Mouse (Mus musculus) cerebellum, postnatal 36 days (tissue): ENCODE data around the gene Vstm2a.

Experiments
- DNase-seq, 2 experiments: peaks; one replicate each; pipeline ENCODE4 v3.0.0; 2021 to 2022; ENCODE audit warnings: mixed read lengths in 2 of 2

The Vstm2a gene

DNA sequence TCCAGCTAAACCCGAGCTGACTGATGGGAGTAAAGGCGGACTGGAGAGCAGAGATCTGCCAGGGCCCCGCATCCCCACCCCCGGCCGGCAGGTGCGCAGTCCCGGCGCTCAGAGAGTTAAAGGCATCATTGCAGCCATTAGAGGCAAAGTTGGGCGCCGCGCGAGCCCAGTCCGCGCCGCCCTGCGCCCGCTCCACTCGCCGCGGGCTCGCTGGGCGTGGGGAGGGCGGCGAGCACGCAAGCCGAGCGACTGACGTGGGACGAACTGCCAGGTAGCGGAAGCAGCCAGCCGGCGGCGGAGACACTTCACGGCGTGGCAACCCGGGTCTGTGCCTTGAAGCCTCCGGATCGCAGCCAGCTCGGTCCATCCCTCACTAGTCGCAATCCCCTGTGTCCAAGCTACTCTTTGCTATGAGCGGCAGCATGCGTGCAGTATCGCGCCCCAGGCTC is at the start of gene Vstm2a:
Gene Vstm2a (plus strand): TSS at position 252 of the 449 bp plus-strand sequence.
- DNase-seq = peak; percentile 66 to 69

DNA sequence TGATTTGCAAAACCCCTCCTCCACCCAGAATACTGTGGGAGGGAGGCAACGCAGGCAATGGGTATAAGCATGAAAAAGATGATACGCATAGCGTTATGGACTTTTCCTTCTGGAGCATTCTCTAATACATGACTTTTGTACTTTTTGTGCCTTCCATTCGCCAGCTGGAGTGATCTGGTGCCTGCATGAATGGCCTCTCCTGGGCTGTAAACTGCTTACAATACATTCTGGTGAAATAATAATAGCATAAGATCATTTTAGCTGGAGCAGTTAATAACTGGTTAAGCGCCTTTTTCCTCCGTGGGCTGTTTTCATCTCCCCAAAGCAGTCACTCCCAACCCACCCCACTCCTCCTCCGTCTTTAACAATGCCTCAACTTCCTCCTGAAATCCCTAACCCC is 513 bp upstream of the Vstm2a start:
- peak in 1 of 2 experiments; percentile 15 for DNase-seq

DNA sequence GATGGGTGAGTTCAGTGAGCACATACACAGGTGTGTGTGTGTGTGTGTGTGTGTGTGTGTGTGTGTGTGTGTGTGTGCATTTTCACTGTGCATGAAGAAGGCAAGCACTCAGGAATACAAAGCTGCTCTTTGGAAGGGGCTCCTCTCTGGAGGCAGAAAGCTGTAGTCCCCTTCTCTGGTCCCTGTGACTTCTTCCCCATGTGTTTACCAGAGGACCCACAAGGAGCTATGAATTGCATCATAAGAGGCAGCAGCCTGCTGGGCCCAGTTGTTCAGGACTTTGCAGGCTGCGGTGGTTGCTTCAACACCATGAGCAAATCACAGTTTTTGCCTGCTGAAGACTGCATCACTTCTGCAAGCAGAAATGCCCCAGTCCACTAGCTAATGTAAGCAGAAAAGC is 776 bp downstream of the Vstm2a start:
- peak in 1 of 2 experiments; percentile 4 for DNase-seq

DNA sequence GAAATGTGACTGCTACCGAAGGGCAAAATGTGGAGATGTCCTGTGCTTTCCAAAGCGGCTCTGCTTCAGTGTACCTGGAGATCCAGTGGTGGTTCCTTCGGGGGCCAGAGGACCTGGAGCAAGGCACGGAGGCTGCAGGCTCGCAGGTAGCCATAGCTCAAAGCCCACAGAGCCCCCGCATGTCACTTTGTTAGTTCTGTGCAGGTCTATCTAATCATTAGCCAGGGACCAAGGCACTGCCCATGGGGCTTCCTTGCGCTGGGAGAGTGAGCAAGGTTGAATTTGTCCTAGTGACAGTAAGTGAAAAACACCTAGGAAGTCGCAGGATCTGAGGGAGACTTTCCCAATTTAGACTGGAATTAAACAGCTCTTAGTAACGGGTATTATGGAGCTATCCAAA is 2.4 kb downstream of the Vstm2a start:
- DNase-seq = no peak

DNA sequence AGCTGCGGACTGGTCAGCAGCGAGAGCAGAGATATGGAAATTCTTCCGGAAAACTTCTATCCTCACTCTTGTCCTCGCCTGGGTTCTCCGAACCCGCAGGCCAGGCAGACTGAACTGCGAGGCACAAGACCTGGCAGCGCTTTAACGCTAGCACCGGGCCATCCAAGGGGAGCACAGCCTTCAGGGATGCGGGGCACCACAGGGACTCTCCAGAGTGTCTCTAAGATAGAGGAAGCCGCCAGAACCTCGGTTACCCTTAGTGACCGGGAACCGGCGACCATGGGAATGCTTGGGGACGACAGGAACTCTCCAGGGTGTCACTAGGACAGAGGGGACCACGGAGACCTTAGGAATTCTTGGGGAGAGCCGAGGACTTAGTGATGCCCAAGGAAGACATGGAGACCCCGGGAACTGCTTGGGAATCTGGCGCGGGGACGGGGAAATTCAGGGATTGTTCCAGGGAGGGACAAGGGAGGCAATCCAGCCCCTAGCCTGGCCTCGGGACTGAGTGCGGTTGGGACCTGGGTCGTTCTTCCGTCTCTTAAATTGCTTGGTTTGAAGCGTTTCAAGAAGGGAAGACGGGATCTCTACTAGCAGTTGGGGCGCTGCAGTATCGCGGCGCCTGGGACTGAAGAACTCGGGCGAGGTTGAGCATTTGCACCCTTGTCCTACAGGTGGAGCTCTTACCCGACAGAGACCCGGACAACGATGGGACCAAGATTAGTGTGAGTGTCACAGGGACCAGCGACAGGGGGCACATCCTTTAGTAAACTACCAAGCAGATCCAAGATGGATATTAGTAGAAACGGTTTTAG is 3.4 kb downstream of the Vstm2a start:
- peak; percentile 73 to 82 for DNase-seq

DNA sequence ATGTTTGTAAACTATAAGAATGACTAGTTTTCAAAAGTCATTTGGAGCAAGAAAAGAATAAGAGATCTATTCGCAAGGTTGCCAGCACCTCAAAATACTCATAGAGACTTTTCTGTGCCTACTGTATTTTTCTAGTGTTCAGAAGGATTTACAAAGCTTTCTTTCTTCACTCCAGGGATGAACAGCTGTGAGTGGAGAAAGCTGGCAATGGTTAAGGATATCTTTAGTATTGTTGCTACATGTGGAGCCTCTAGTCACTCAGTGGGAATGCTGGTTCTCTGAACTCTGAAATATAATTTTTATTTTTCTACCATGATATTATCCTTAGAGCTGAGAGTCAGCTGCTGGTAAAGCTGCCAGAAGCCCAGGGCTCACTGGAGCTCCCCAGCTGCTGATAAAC is 10.9 kb downstream of the Vstm2a start:
- DNase-seq = no peak

DNA sequence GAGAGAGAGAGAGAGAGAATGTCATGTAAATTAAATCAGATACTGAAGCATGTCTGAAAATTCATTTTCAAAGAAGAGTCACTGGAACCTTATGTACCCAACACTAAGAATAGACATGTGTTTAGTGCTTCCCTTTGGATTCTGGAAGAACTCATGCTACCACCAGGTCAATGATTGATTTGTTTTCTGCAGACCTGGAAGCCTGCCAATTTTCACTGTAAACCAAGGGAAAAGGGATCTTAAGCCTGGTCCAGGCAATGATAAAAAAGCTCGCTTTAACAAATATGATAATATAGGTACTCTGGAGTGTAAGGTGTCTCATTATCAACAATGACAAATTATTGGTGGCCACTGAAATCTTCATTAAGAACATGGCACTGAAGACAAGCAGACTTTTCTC is 32.9 kb downstream of the Vstm2a start:
- DNase-seq = no peak

DNA sequence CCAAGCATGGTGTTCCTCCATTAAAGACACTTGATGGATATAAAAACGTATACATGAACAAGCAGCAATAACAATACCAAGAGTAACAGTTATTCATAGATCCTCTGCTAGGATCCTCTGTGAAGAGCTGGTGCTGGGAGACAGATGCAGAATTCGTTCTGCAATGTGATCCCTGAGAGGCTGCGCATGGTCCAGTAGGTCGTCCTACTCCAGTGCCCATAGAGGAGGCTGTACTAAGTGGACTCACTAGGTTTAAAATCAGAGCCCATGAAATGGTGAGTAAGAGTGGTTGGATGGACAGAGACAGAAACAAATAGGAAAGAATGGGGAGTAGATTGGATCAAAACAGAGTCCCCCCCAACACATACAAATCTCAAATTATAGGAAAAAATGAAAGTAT is 35.4 kb downstream of the Vstm2a start:
- no peak for DNase-seq

DNA sequence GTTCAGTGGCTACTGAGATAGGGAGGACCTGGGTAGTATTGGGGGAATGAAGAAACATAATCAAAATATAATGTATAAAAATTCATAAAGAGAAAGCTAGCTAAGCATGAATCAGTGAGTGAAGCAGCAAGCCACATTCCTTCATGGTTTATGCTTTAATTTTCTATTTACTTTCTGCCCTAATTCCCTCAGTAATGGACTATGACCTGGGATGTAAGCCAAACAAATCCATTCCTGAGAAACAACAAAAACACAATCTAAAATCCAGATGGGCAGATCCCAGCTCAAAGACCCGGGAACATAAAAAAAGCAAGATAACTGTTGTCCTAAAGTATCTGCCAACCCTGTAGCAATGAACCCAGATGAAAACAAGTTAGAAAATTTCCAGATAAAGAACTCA is 39.0 kb downstream of the Vstm2a start:
- DNase-seq = no peak

DNA sequence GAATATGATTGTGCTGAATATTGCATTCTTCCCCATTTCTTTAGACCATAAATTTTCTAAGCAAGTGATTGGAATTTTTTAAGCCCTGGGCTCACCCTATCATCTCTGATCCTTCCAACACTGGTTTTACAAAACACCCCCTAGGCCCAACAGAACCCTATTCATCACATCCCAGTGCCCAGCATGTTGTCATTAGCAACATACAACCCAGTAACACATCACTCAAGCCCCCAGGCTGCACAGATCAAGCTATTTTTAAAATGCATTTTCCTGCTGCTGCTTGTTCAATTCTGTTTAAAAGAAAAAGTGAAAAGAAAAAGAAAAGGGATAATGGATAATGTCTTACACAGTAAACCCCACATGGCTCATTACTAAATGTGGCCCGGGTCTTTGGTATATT is 42.0 kb downstream of the Vstm2a start:
- DNase-seq = no peak

DNA sequence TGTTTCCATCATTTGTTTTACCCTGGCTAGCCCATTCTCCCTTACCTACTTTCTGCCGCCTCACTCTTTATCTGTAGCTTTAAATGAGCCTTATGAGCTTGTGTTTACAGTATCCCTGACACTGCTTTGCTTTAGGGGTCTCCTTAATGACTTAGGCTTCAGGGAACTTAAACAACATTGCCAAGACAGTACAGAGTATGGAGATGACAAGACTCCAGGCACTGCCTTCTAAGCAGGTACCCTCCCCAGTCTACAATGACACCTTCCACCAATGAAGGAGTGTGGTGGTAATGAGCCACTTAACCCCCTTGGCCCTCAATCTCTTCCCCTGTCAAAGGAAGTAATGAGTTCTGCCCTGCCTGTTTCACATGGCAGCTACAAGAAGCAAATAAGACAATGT is 42.4 kb downstream of the Vstm2a start:
- no peak for DNase-seq

DNA sequence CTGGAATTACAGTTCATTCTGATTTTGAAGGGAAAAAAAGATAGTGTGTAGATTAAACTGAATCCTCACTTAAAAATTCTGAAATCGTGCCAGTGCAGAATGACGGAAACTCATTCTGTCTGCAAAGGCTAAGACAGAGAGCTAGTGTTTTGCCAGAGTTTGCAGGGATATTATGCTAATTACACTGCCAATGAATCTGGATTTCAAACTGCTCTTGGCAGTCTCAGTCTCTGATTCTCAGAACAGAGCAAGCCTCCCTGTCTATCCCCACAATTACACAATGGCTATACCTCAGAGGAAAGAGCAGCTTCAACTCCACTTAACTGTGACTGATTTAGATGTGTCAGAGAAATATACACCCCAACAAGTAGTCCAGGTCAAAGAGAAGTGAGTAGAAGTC is 43.2 kb downstream of the Vstm2a start:
- DNase-seq = no peak

DNA sequence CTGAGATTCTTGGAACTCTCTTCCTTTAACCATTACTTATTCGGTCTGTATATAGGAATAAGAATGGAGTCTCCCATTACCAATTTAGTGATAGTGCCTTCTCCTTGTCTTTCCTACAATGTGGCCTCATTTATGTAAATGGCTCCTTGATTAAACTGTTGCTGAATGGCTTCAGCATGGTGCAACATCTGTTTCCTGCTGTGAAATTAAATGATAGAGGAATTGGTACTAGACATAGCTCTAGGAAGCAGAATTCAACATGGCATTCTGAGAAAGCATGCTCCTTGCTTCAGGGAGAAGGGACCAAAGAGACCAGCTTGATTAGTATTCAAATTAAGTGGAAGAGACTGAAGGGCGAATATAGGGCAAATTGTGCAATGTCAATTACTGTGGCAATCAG is 57.6 kb downstream of the Vstm2a start:
- no peak for DNase-seq

DNA sequence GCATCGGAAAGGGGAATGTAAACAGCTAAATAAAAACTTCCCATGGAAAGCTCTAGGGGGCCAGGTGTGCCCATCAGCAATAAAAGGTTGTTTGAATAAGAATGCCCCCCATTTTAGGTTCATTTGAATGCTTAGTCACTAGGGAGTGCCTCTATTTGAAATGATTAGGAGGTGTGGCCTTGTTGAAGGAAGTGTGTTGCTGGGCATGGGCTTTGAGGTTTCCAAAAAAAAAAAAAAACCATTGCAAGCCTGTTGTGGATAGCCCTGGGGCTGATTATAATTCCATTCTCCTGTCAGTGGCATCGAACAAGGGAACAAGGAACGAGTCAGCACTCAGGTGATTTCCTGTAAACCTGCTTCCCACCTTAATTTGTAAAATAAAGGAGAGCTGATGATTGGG is 87.7 kb downstream of the Vstm2a start:
- no peak for DNase-seq

DNA sequence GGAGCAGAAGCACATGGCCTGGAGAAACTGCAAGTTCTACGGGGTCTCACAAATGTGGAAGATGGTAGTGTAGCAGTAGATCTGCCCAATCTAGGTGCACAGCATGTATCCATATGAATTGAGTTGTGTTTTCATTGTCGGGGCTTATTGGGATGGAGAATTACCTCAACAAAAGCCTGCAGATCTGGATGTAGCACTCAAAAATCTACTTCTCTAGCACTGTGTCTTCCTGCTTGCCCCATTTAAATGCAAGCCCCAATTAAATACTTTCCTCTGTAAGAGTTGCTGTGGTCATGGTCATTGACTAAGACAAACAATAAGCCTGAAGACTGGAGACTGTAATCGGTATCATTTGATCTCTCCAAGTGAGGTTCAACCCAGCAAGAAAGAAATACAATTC is 88.2 kb downstream of the Vstm2a start:
- DNase-seq = no peak

DNA sequence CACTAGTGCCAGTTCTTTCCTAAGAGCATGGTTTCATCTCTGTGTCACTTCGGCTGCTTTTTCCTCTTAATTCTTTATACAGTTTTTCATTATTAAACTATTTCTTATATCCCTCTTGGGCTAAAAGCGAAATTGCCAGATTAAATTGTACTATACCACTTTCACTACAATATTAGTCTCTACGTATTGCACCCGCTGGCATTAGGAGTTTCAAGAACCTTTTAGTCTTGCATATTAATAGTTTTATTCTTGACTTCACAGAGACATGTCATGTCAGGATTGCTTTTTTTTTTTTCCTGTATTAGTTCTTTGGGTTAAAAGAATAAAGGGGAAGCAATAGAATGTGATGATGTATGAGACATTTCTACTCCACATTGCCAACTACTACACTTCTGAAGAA is 94.4 kb downstream of the Vstm2a start:
- no peak for DNase-seq

DNA sequence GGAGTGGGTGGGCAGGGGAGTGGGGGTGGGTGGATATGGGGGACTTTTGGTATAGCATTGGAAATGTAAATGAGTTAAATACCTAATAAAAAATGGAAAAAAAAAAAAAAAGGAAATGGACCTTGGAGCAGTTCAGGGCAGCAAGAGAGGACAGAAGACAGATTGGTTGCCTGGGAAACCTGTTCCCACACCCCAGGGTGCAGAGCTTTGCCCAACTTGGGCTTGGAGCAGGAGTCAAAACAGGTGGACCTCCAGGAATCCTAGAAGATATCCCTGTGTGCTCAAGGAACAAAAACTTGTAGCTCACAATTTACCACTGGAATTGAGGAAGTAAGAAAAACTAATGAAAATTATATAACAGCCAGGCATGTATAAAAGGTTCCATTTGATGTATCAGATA is 96.8 kb downstream of the Vstm2a start:
- DNase-seq = peak; percentile 2

DNA sequence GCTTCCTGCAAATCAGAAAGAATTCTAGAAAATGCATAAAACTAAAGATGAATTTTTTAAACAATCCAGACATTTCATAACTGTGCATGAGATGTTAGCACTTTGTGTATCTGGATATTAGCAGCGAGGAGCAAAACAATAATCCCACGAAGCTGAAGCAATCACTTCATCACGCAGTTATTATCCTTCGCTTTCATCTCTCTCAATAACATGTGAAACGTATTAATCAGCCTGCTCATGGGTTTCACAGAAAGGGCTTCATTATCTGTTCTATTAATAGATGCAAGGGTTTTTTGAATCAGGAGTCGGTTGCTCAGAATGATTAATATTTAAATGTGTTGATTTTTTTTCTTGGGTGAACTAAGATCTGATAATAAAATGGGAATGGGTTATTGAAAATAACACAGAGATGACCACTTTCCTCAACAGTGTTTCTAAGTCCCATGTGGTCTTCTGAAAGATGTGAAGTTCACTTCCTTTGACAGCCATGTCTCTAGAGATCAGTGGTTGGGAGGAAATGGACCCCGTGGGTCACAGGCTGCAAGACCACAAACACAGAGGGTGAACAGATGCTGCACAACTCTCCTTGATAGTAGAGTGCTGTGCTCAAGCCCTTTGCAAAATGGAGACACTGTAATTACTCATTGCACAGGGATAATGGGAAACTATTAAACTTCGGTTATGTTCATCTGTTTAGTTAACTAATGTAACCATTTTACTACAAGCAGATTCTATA is 109.5 kb downstream of the Vstm2a start:
- no peak for DNase-seq

DNA sequence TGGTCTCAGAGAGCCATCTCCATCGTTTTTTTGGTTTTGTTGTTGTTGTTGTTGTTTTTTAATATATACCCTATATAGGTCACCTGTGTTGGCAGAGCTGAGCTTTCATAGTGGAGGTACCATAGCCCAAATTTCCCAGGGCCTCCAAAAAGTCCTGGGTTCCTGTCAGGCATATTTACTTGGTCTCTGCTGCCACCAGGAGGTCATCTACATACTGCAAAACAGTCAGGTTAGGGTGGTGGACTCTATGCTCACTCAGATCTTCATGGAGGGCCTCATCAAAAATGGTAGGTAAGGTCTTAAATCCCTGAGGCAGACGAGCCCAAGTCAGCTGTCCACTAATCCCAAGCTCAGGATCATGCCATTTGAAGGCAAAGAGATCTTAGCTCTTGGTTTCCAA is 146.1 kb downstream of the Vstm2a start:
- DNase-seq = no peak

DNA sequence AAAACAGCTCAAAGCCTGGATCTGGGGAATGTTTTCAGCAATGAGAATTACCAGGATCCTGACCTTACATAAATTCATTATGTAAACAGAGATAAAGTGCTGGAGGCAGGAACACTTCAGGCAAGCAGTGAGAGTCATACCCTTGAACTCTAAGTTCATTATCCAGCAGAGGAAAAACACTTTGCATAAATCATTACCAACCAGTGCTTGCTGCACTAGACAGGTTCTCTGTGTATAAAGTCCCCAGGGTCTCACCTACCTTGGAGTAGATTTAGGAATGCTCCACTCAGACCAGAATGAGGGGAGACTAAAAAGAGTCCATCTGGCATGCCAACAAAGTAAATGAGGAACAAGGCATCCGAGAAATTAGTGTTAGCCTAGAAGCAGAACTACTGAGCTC is 154.2 kb downstream of the Vstm2a start:
- no peak for DNase-seq

DNA sequence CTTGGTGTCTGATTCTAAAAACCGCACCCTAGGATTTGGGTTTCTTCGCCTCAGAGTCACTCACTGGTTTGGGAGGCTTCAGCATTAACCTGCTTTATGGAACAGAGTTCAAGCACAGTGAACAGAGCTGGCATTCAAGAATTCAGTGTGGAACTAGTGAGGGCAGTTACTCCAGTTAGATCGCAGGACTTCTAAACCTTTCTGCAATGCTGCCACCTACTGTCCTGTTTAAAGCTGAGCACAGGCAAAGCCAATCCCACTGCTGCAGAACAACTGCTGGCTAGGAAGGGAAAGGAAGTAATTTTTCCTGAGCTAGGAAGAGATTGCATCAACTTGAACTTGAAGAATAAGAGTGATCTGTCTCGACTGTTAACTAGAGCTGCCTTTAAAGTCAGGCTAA is 155.1 kb downstream of the Vstm2a start:
- DNase-seq = peak; percentile 9 to 39

DNA sequence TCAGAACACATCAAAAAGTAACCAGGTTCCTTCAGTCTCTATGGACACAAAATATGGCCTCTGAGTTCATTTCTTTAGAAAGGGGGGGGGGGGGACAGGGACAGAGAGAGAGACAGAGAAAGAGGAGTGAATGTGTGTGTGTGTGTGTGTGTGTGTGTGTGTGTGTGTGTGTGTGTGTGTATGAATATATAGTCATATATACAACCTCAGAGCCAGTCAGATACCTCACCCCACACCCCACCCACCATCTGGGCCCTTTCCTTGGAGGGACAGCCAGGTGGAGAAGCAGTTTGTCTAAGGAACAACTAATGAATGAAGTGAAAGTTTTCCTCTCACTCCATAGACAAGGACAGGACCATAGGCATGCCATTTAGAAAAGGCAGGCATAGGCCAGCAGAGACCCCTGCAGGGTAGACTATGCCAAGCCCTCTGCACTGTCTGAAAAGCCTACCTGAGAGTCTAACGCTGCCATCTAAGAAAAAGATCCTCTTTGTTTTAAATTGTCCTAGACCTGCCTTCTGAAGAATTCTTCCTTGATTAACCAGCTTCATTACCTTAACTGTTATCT is 155.6 kb downstream of the Vstm2a start:
- DNase-seq = no peak

DNA sequence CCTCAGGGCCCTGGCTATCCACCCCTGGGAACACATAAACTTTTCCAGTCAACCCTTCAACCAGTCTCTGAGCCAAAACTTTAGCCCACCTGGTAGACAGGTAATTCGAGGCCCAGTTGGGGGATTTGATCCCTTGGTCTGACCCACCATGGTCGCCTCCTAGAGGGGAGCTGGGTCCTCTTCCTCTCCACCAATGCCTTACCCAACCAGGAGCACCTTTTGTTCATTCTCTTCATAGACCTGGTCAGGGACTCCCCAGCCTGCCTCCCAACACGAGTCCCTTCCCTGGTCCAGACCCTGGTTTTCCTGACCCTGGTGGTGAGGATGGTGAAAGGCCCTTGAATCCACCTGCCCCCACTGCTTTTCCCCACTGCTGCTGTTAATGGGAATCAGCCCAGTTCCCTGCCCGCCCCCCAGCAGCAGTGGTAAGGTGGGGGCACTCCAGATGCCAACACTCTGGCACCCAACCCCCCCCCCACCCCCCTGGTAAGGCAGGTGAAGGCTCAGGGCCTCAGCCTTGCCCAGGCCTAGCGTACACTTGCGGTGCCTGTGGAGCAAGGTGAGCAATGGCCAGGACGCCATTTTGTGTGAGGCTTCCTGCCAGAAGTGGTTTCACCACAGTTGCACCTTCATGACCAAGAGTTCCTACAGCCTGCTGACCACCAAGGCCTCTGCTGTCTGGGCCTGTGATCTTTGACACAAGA is 182.2 kb downstream of the Vstm2a start:
- DNase-seq = no peak
